Mouse (Mus musculus): ENCODE measurements around the gene Scn4a.
A peak's percentile ranks its signal among the peaks of the same experiment; 100 is the strongest.

GRCm38 (mm10) chr11:106325566-106326206 lies 27.4 kb downstream of the Scn4a start:
- TF ChIP-seq CTCF (IDR thresholded peaks at IDR 0.05; ENCODE audit: borderline replicate concordance, control insufficient read depth, extremely low read depth, insufficient read depth, low read length, poor library complexity) (peak; percentile 61; the same call in 1 of the 2 replicates), POLR2A (IDR thresholded peaks at IDR 0.05; ENCODE audit: control insufficient read depth, extremely low read depth, insufficient read depth, low read length, poor library complexity) (no peak)
